10 mouse cellular contexts compared by ENCODE assay signal in the genomic region with DNA sequence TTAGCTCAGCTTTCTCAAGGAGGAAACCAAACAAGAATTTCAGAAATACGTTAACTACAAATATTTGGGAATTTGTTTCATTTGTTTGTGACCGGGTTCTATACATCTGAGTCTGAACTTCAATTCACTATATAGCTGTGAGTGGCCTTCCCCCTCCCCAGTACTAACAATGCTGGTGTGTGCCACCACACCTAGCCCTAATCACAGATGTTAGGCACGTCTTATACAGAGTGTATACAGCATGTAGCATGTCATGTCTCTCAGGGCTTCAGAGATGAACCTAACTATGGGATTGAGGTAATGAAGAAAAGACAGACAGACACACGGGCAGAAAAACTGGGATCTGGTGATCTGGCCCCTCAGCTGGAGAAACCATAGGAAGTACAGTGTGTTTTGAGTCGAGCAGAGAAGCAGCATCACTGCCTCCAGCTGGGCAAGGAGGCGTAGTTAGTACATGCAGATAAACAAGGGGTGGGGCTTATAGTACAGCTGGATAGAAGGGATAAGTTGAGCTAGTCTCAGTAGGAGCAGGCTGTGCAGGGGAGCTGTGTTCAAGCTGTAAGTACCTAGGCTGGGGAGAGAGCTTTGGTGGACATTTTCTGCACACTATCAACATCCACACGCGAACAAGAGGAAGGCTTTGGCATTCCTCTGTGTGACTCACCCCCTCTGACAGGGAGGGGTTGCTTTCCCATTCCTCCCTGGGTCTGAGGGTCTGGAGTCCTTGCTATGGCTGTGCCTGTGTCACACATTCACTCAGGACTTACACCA. TPM values are rescaled to one million over a fixed set of nuclear protein-coding genes. Genes with fewer than 3 reads are reported as not detected.
A peak's percentile ranks its signal among the peaks of the same experiment; 100 is the strongest.
DNase-seq lines count a peak whose midpoint lies in the region; ATAC-seq lines count a peak whose summit lies in the region.
"Had no signal": no experiment of that assay in that cellular context is flagged by ENCODE, and none has a peak within 500 bp of the region (broad histone marks: within the 10 kb centered on the region; RNA-seq: fewer than 3 reads in every experiment).

No protein-coding gene starts in this region.

- no peaks in the 10 kb centered on the region for H3K27me3 ChIP-seq in limb, embryonic 12.5 days
- no peaks in the 10 kb centered on the region for H3K27me3 ChIP-seq in limb, embryonic 10.5 days (ENCODE audit: low read depth, poor library complexity, severe bottlenecking)
- no peaks in the 10 kb centered on the region for H3K27me3 ChIP-seq in embryonic facial prominence, embryonic 15.5 days

- H3K27ac ChIP-seq in limb, embryonic 12.5 days: no peak overlapping the region
- H3K27ac ChIP-seq in limb, embryonic 10.5 days: no peak overlapping the region
- H3K27ac ChIP-seq in embryonic facial prominence, embryonic 15.5 days (replicated peaks): no peak overlapping the region
- H3K27ac ChIP-seq: hindbrain, postnatal 0 days had no signal

- H3K9me3 ChIP-seq in limb, embryonic 12.5 days: peaks cover 3% of the 10 kb centered on the region; the same call in 1 of the 2 replicates
- H3K9me3 ChIP-seq in limb, embryonic 10.5 days (replicated peaks): no peaks in the 10 kb centered on the region
- no peaks in the 10 kb centered on the region for H3K9me3 ChIP-seq in embryonic facial prominence, embryonic 15.5 days (replicated peaks)

- 0 out of 2 replicates have a peak, but pooled peaks have one; percentile 54 for ATAC-seq in limb, embryonic 12.5 days (ENCODE audit: insufficient number of reproducible peaks, insufficient read depth, low FRiP score, low TSS enrichment, low read depth)
- peak; percentile 23; the same call in 1 of the 2 replicates for ATAC-seq in embryonic facial prominence, embryonic 15.5 days (ENCODE audit: insufficient number of reproducible peaks, low FRiP score, low TSS enrichment, low read depth)
- ATAC-seq in monocyte, adult 5-6 weeks (replicated peaks; ENCODE audit: insufficient number of reproducible peaks, low FRiP score, low TSS enrichment, poor library complexity, severe bottlenecking): 0 out of 2 replicates have a peak, but pooled peaks have one; percentile 24
- ATAC-seq in cerebellum, adult (ENCODE audit: insufficient number of reproducible peaks, low FRiP score, low TSS enrichment): no peak
- ATAC-seq: hindbrain, postnatal 0 days had no signal

- DNase-seq in embryo, embryonic 10 days (ENCODE audit: low spot score): peak; percentile 17
- no peak for DNase-seq in embryo, embryonic 10.5 days (ENCODE audit: low spot score)
- no peak for DNase-seq in limb, embryonic 10.5 days (ENCODE audit: low spot score)
- no peak for DNase-seq in embryo, embryonic 11 days
- DNase-seq: cerebellum, adult 8-10 months had no signal

- WGBS in limb, embryonic 12.5 days: 56% methylated on average over 8 of the region's 8 CpGs
- WGBS in limb, embryonic 10.5 days: 61% methylated on average over 8 of the region's 8 CpGs
- 47% methylated on average over 8 of the region's 8 CpGs for WGBS in embryonic facial prominence, embryonic 15.5 days

- H3K36me3 ChIP-seq in limb, embryonic 12.5 days: no peaks in the 10 kb centered on the region
- H3K36me3 ChIP-seq in limb, embryonic 10.5 days: no peaks in the 10 kb centered on the region
- H3K36me3 ChIP-seq in embryonic facial prominence, embryonic 15.5 days: no peaks in the 10 kb centered on the region

- peaks cover 4% of the 10 kb centered on the region; the same call in 1 of the 2 replicates for H3K4me1 ChIP-seq in limb, embryonic 12.5 days (replicated peaks)
- peaks cover 11% of the 10 kb centered on the region for H3K4me1 ChIP-seq in limb, embryonic 10.5 days
- no peaks in the 10 kb centered on the region; the same call in 1 of the 2 replicates for H3K4me1 ChIP-seq in embryonic facial prominence, embryonic 15.5 days

- H3K4me3 ChIP-seq in limb, embryonic 12.5 days (replicated peaks): no peak overlapping the region
- H3K4me3 ChIP-seq in limb, embryonic 10.5 days: no peak overlapping the region
- H3K4me3 ChIP-seq in embryonic facial prominence, embryonic 15.5 days (replicated peaks): no peak overlapping the region

- H3K4me2 ChIP-seq in limb, embryonic 12.5 days: no peak overlapping the region
- no peak overlapping the region for H3K4me2 ChIP-seq in embryonic facial prominence, embryonic 15.5 days (replicated peaks)

- H3K9ac ChIP-seq in limb, embryonic 12.5 days (replicated peaks): no peak overlapping the region
- no peak overlapping the region for H3K9ac ChIP-seq in embryonic facial prominence, embryonic 15.5 days

RNA-seq across cellular contexts. Expression of a gene that starts 8.1 kb away (rescaled TPM):
- 62.5 and 63.7 TPM in 2 replicates for polyA plus RNA-seq in limb, embryonic 12.5 days (2016; fragmentation: Nextera tagmentation; extraction: Ambion mirVana)
- polyA plus RNA-seq in limb, embryonic 10.5 days (2016; fragmentation: Nextera tagmentation; extraction: Ambion mirVana): 31.6 and 41.5 TPM in 2 replicates
- 49.7 and 53.3 TPM in 2 replicates for polyA plus RNA-seq in embryonic facial prominence, embryonic 15.5 days (2015; fragmentation: Nextera tagmentation; extraction: Ambion mirVana)
- 96.7 to 110 TPM (median 107 TPM) in 3 replicates for total RNA-seq in monocyte, adult 5-6 weeks (2017)

RNA-seq across cellular contexts. Expression of a gene that starts 9.0 kb away (rescaled TPM):
- polyA plus RNA-seq in limb, embryonic 12.5 days (2016; fragmentation: Nextera tagmentation; extraction: Ambion mirVana): 34.9 and 36.2 TPM in 2 replicates
- 29.7 and 33.0 TPM in 2 replicates for polyA plus RNA-seq in limb, embryonic 10.5 days (2016; fragmentation: Nextera tagmentation; extraction: Ambion mirVana)
- polyA plus RNA-seq in embryonic facial prominence, embryonic 15.5 days (2015; fragmentation: Nextera tagmentation; extraction: Ambion mirVana): 27.3 and 31.4 TPM in 2 replicates
- total RNA-seq in monocyte, adult 5-6 weeks (2017): 23.3 to 39.5 TPM (median 38.4 TPM) in 3 replicates
